Mouse (Mus musculus) heart, embryonic 10.5 days (tissue): ENCODE results near the gene Inca1. TPM values are rescaled to one million over a fixed set of nuclear protein-coding genes. Genes with fewer than 3 reads are reported as not detected.

Experiments used
- DNase-seq: peaks from one replicate; pipeline ENCODE4 v3.0.0-alpha.2; 2017; ENCODE audit warnings: low spot score
- H3K27ac ChIP-seq: fragments of 300-500 bp; sonication (generic); 2 replicates; pipeline ENCODE4 v1.5.1; 2016; ENCODE audit warnings: mild to moderate bottlenecking
- H3K27me3 ChIP-seq: fragments of 300-500 bp; sonication (generic); 2 replicates; pipeline ENCODE4 v1.6.1; 2016; ENCODE audit warnings: mild to moderate bottlenecking; ENCODE audit not compliant: poor library complexity, insufficient read depth, severe bottlenecking
- H3K36me3 ChIP-seq: fragments of 300-500 bp; sonication (generic); 2 replicates; pipeline ENCODE4 v1.6.1; 2016; ENCODE audit warnings: mild to moderate bottlenecking, moderate library complexity
- H3K4me1 ChIP-seq: fragments of 300-500 bp; sonication (generic); 2 replicates; pipeline ENCODE4 v1.6.1; 2016; ENCODE audit warnings: mild to moderate bottlenecking
- H3K4me3 ChIP-seq: fragments of 300-500 bp; sonication (generic); 2 replicates; pipeline ENCODE4 v1.5.1; 2016; ENCODE audit warnings: mild to moderate bottlenecking, moderate library complexity
- H3K9me3 ChIP-seq: fragments of 300-500 bp; sonication (generic); 2 replicates; pipeline ENCODE4 v1.6.1; 2016; ENCODE audit warnings: mild to moderate bottlenecking, moderate library complexity
- WGBS: fragments of 180-500 bp; shearing (Covaris S2); methylation state at CpG from one replicate; pipeline ENCODE4 v1.1.7; 2016; 5-methylcytosine and 5-hydroxymethylcytosine counted together
- polyA plus RNA-seq: library from polyadenylated mRNA; unstranded; fragments of >200 nt; fragmentation: Nextera tagmentation; extraction: Ambion mirVana; gene quantifications from 2 replicates; pipeline ENCODE4 v1.2.1, GENCODE M21; 2016

The Inca1 gene
- polyA plus RNA-seq, 1 experiment from 2014 or later = 1.6 TPM

GRCm38 (mm10) chr11:70652884-70653344 is 47.0 kb downstream of the Inca1 start:
- peak overlapping the region; percentile 97 for H3K27ac ChIP-seq
- H3K36me3 ChIP-seq = peaks cover 48% of the 10 kb centered on the region
- peak overlapping the region; percentile 100 for H3K4me3 ChIP-seq
- no peaks in the 10 kb centered on the region for H3K9me3 ChIP-seq
- no peak for DNase-seq
- H3K27me3 ChIP-seq = no peaks in the 10 kb centered on the region
- peaks cover 63% of the 10 kb centered on the region for H3K4me1 ChIP-seq
- WGBS = 52% methylated on average over 6 of the region's 6 CpGs

GRCm38 (mm10) chr11:70652029-70652883 is 47.7 kb downstream of the Inca1 start:
- WGBS = 69% methylated on average over 12 of the region's 12 CpGs
- peak; percentile 69 for DNase-seq

DNA sequence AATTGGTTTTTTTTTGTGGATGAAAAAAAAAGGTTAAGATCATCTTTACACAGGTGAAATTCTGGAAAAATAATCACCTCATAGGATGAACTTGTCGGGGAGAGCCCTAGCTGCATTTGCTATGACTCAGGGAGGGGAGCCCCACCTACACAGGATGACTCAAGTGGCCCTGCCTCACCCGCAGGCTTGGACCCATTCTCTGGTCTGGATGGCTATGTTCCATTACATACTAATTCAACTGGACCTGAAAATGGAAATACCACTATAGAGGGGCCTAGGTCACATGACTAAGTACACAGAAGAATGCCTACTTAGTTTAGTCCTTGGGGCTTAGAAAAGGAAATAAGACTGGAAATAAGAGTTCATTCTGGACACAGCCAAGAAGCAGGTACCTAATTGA is 48.6 kb downstream of the Inca1 start:
- 68% methylated on average over 2 of the region's 2 CpGs for WGBS
- H3K27ac ChIP-seq = no peak overlapping the region
- H3K4me3 ChIP-seq = peak overlapping the region; percentile 27; the same call in 1 of the 2 replicates
- H3K36me3 ChIP-seq = peaks cover 46% of the 10 kb centered on the region
- H3K9me3 ChIP-seq = no peaks in the 10 kb centered on the region
- peaks cover 51% of the 10 kb centered on the region for H3K4me1 ChIP-seq
- no peaks in the 10 kb centered on the region for H3K27me3 ChIP-seq
- DNase-seq = no peak

More at GRCm38 (mm10) chr11:70652029-70652883, 47.7 kb downstream of the Inca1 start:
- Histone ChIP-seq H3K4me3 (peak overlapping the region; percentile 100), H3K27ac (peak overlapping the region; percentile 97; the same call in 1 of the 2 replicates), H3K4me1 (peaks cover 59% of the 10 kb centered on the region), H3K9me3 (no peaks in the 10 kb centered on the region), H3K27me3 (no peaks in the 10 kb centered on the region), H3K36me3 (peaks cover 46% of the 10 kb centered on the region)

DNA sequence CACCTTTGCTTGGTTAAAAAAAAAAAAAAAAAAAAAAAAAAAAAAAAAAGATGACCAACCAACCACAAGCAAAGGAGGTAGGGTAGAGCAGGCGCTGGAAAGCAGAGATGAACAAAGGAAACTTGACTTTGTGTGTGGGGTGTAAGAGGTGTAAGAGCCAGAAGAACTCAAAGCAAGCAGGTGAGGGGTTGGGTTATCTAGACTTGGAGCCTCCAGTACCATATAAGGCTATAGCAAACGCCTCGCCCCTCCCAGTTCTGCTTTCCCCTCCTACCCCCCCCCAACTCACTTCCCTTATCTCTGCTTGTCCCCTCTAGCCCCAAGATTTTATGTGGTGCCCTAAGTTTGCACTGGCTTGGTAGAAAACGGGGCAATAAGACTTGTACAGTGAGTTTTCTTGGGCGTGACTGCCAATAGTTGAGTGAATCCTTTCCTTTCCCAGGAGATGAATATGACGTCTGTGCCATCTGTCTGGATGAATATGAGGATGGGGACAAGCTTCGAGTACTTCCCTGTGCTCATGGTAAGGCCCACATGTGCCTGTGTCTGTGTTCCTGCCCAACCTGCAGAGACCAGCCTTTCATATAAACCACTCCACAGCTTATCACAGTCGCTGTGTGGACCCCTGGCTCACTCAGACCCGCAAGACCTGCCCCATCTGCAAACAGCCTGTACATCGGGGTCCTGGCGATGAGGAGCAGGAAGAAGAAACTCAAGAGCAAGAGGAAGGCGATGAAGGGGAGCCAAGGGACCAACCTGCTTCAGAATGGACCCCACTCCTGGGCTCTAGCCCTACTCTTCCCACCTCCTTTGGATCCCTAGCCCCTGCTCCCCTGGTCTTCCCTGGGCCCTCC is 49.4 kb downstream of the Inca1 start:
- Histone ChIP-seq H3K4me1 (peaks cover 51% of the 10 kb centered on the region), H3K27ac (peak overlapping the region; percentile 62; the same call in 1 of the 2 replicates), H3K9me3 (no peaks in the 10 kb centered on the region), H3K36me3 (peaks cover 49% of the 10 kb centered on the region), H3K27me3 (no peaks in the 10 kb centered on the region), H3K4me3 (peak overlapping the region; percentile 27)
- WGBS = 73% methylated on average over 12 of the region's 12 CpGs
- DNase-seq = no peak

DNA sequence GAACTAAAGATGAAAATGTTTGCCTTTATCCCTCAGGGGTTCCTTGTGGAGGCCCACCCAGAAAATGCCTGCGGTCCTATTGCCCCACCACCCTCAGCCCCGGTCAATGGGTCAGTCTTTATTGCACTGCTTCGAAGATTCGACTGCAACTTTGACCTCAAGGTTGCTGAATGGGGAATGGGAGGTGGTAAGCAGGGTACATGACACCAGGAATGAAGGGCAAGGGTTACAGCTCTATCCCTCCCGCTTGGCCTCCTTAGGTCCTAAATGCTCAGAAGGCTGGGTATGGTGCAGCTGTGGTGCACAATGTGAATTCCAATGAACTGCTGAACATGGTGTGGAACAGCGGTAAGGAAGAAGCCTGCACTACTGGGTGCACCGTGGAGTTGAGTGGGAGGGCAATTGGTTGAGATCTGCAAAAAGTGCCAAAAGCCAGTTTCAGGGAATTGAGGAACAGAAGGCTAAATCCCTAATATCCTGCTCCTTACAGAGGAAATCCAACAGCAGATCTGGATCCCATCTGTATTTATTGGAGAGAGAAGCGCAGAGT is 50.7 kb downstream of the Inca1 start:
- 84% methylated on average over 8 of the region's 8 CpGs for WGBS
- Histone ChIP-seq H3K27ac (no peak overlapping the region; the same call in 1 of the 2 replicates), H3K4me1 (peaks cover 56% of the 10 kb centered on the region), H3K36me3 (peaks cover 62% of the 10 kb centered on the region), H3K9me3 (no peaks in the 10 kb centered on the region), H3K27me3 (no peaks in the 10 kb centered on the region), H3K4me3 (peak overlapping the region; percentile 70)
- no peak for DNase-seq

DNA sequence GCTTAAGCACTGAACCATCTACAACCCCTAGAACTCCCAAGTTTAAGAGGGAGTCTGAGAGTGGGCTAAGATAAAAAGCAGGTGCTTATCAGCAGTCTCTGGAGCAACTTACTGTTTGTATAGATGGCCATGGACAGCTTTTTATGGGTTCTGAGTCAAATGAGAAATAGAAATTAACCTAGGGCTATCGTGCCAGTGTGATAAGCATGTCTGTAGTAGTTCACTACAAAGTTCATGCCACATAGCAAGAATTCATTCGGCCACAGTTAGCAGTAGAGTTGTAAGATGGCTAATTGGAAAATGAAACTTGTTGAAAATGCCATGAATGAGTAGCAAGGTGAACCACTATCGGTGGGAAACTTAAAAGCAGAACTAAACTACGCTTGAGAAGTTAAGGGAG is 51.4 kb downstream of the Inca1 start:
- H3K9me3 ChIP-seq = no peaks in the 10 kb centered on the region
- peak overlapping the region; percentile 70 for H3K4me3 ChIP-seq
- peak overlapping the region; percentile 97; the same call in 1 of the 2 replicates for H3K27ac ChIP-seq
- peaks cover 56% of the 10 kb centered on the region for H3K4me1 ChIP-seq
- WGBS = 72% methylated on average over 4 of the region's 4 CpGs
- DNase-seq = no peak
- no peaks in the 10 kb centered on the region for H3K27me3 ChIP-seq
- H3K36me3 ChIP-seq = peaks cover 68% of the 10 kb centered on the region

DNA sequence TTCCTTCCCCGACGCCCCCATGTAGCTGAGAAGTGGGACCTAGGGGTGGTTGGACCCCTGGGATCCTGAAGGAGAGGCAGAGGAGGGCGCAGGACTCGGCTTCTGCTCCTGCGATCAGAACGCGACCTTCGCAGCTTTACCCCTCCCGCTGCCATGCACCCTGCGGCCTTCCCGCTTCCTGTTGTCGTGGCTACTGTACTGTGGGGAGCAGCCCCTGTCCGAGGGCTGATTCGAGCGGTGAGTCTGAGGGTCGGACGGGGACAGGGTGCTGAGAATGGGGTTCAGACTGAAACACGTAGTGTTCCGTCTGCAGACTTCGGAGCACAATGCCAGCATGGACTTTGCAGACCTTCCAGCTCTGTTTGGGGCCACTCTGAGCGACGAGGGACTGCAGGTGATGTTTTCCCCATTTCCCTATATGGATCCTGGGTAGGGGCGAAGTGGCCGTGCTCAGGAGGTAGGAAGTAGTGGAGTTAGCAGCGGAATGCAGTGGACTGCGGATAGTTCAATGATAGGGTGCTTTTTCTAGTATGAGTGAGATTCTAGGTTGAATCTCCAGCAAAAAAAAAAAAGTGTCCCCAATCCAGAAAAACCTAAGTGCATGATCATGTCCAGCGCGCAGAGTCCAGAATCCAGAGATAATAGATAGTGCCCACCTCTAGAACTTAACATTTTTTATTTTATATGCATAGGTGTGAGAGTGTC is 52.1 kb downstream of the Inca1 start:
- Histone ChIP-seq H3K36me3 (peaks cover 73% of the 10 kb centered on the region), H3K27me3 (no peaks in the 10 kb centered on the region), H3K27ac (peak overlapping the region; percentile 97), H3K4me1 (peaks cover 53% of the 10 kb centered on the region), H3K9me3 (no peaks in the 10 kb centered on the region), H3K4me3 (peak overlapping the region; percentile 70)
- WGBS = 3% methylated on average over 28 of the region's 28 CpGs
- DNase-seq = peak; percentile 79

DNA sequence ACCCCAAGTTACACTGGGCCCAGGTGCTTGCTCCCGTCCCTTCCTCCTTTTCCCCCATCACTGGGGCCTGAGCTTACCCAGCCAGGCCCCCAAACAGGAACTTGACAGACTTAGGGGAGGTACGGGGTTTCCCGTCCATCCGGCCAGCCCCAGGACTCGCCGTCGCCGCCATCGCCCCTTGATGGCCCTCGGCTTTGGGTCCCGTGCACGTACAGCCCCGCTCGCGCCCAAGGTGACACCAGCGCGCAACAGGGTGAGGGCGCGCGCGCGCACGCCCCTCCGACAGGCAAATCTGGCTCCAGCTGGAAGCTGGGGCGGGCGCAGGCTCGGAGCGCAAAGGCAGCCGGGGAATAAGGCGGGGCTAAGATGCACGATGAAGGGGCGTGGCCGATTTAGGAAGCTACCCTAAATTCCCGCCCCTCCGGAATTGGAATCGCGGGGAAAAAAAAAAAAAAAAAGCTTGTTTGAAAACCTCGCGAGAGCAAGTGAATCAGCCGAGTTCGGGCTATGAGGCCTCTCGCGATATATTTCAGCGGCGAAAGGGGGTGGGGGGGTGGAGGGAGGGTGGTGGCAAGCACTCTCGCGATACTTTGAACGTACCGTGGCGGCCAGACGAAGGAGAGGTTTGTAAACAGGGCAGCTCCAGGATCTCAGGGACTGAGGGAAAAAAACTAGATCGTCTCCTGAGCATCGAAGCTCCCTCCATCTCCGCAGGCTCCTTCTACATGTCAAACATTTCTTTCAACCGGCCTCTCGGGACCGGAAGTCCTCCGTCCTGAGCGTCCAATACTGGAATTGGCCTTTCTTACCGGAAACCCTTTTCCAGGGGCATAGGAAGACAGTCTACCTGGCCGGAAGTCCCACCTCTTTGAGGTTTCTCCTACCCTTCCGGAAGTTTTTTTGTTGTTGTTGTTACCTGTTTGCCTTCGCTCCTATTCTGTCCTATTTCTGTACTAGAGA is 53.0 kb downstream of the Inca1 start, which contains the start of the genes Rnf167 and Slc25a11:
Rnf167 (plus strand) TSS at position 545 of the 960 bp plus-strand sequence.
Slc25a11 (minus strand) TSS at position 789 of the 960 bp plus-strand sequence.
- H3K4me3 ChIP-seq = peak within 1 kb of the TSS; percentile 70
- WGBS = under 1% methylated on average over 63 of the region's 63 CpGs
- H3K4me1 ChIP-seq = peaks cover 45% of the 10 kb centered on the region
- peak within 1 kb of the TSS; percentile 97 for H3K27ac ChIP-seq
- peaks cover 67% of the 10 kb centered on the region for H3K36me3 ChIP-seq
- no peaks in the 10 kb centered on the region for H3K9me3 ChIP-seq
- peak; percentile 99 for DNase-seq
- H3K27me3 ChIP-seq = no peaks in the 10 kb centered on the region

- Histone ChIP-seq H3K36me3 (peaks cover 60% of the 10 kb centered on the region), H3K27ac (peak overlapping the region; percentile 97), H3K9me3 (no peaks in the 10 kb centered on the region), H3K4me3 (peak overlapping the region; percentile 70), H3K4me1 (peaks cover 42% of the 10 kb centered on the region), H3K27me3 (no peaks in the 10 kb centered on the region)
- WGBS = 27% methylated on average over 3 of the region's 3 CpGs
- no peak for DNase-seq
Measured at GRCm38 (mm10) chr11:70646259-70646555, 53.7 kb downstream of the Inca1 start.

DNA sequence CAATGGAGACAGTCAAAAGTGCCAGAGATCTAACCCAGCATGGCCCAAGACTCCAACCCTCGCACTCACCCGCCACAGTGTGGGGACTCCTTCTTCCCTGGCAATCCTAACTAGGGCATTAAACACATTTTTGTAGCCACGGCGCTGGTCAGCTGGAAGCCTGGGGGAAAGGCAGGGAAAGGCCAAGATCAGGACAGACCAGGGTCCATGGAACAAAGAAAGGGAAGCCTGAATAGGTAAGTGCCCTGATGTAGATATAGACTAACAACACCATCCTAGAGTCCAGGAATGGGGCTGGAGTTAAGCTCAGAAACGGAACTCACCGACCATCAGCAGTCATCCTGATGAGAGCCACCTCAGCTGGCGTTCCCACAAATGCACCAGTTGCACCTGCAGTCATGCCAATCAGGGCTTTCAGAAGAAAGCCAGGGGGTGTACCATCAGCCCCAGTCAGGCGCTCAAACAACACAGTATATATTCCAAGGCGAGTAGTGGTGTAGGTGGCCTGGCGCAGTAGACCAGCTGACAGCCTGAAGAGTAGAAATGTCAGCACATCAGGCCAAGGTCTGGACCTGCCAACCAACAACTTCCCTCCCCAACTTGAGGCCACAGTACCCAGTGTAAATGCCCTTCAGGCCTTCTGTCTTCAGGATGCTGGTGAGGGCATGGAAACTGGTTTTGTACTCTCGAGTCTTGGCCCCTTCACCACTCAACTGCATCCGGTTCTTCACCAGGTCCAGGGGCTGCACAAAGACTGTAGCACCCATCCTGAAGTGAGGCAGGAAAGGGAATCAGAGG is 54.3 kb downstream of the Inca1 start:
- H3K36me3 ChIP-seq = peaks cover 54% of the 10 kb centered on the region
- WGBS = 84% methylated on average over 12 of the region's 12 CpGs
- no peaks in the 10 kb centered on the region for H3K27me3 ChIP-seq
- peak overlapping the region; percentile 97 for H3K27ac ChIP-seq
- no peaks in the 10 kb centered on the region for H3K9me3 ChIP-seq
- peak overlapping the region; percentile 70 for H3K4me3 ChIP-seq
- H3K4me1 ChIP-seq = peaks cover 38% of the 10 kb centered on the region
- peak; percentile 73 for DNase-seq
